Mouse (Mus musculus) inflammation-experienced regulatory T-cells (primary cell): Measurements from ENCODE around the gene Crlf3. TPM values are rescaled to one million over a fixed set of nuclear protein-coding genes. Genes with fewer than 3 reads are reported as not detected.

ENCODE experiments used
- polyA plus RNA-seq, 2 experiments: library from polyadenylated mRNA; unstranded; fragments of 100-300 nt; shearing (Covaris generic); gene quantifications; one replicate each; pipeline ENCODE4 v1.2.1; 2017

Crlf3 gene
- polyA plus RNA-seq = 100 to 1,000 TPM; 305 to 309 TPM

GRCm38 (mm10) chr11:80080826-80081728, at the start of gene Crlf3:
Crlf3 (minus strand) TSS chr11:80080991.

DNA sequence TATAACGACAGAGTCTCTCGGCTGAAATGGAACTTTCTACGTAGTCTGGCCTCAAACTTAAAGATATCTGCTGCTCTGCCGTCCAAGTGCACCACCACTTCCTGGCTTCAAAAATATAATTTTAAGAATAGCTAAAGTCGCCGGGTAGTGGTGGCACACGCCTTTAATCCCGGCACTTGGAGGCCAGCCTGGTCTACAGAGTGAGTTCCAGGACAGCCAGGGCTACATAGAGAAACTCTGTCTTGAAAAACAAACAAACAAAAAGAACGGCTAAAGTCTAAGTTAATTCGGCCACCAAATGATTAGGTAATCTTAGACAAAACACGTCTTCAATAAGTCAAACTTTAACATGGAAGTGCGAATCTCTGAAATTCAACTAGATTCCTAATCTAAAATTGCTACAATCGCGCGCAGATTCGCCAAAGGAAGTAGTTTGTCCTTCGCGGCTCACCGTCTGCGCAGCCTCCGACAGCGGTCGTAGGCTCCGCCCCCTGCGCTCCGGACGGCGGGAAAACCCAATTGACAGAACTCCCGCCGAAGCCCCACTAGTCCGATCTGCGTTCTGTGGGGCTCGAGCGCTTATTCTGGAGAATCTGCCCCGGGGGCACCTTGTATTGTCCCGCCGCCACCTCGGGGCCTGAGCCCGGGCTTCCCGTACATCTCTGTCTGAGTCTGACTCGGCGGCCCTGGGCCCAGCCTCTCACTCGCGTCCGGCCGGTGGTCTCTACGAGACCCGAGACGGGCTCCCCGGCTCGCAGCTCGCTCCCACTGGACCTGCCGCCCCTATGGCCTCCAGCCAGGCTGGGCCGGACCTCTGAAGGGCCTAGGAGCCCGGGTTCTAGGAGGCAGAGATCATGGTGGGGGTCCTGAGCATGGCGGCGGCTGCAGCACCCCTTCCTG, 8.4 kb upstream of the Crlf3 start, which contains the start of gene Atad5:
Gene Atad5, plus strand, starts transcription at position 484 of the 900 bp plus-strand sequence.

Other genes starting within 250 kb of the Crlf3 start
- 10 to 100 TPM; 50.9 to 51.3 TPM for gene Utp6, start 118.6 kb downstream of the Crlf3 start, polyA plus RNA-seq
- 10 to 100 TPM; 44.4 to 54.0 TPM for gene Suz12, start 87.9 kb downstream of the Crlf3 start, polyA plus RNA-seq
- 1 to 10 TPM; 3.8 to 3.9 TPM for gene Atad5, start 8.4 kb upstream of the Crlf3 start, polyA plus RNA-seq
- gene Tefm, start 61.2 kb upstream of the Crlf3 start, polyA plus RNA-seq = 10 to 100 TPM; 15.0 to 19.7 TPM
- gene Adap2, start 73.1 kb upstream of the Crlf3 start, polyA plus RNA-seq = under 1 TPM; 0.17 to 0.42 TPM
- 10 to 100 TPM in 1 of 2 experiments, 1 to 10 TPM in 1; 9.7 to 19.0 TPM for gene Rnf135, start 102.9 kb upstream of the Crlf3 start, polyA plus RNA-seq
- 10 to 100 TPM; 53.4 to 59.7 TPM for gene Rhot1, start 128.0 kb upstream of the Crlf3 start, polyA plus RNA-seq
- gene Rhbdl3, start 219.9 kb upstream of the Crlf3 start, polyA plus RNA-seq = 1 to 10 TPM; 6.8 to 7.0 TPM